Mouse (Mus musculus): Measurements from ENCODE around the gene Zfc3h1. TPM values are rescaled to one million over a fixed set of nuclear protein-coding genes. Genes with fewer than 3 reads are reported as not detected.

The Zfc3h1 gene
- polyA plus RNA-seq, 1 experiment, result 12.5 TPM

DNA sequence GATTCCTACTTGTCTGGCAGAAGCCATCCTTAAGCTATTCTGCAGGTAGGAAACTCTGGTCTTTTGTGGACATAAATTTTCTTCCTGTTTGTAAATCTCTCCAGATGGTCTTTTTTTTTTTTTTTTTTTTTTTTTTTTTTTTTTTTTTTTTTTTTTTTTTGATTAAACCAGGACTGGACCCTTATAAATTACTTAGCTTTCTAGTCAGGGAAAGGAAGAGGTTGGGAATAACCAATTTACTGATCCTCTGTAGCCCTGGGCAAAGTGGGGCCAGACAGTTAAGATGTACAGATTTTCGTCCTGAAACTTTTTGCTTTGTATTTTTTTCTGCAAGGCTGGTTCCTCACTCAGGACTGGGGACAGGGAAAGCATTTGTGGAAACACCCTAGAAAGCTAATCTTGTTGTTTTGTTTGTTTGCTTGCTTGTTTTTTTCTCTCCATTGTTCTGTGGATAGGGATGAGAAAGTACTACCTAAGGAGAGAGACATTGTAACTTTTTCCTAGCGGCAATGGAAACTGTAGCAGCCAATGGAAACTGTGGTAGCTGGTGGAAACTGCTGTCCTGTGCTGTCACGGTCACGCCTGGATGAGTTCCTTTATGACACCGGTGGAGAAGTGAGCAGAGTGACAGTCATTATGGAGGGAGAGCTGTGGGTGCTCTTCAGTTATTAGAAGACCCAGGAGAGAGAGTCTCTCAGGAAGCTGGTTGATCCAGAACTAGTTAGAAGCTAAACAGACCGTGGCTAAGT lies 88.6 kb downstream of the Zfc3h1 start:
- H3K27me3 ChIP-seq (ENCODE audit: control insufficient read depth, insufficient read depth, low read length), result no peaks in the 10 kb centered on the region
- WGBS, result 47% methylated on average over 6 of the region's 6 CpGs
- H3K36me3 ChIP-seq (ENCODE audit: control insufficient read depth, insufficient read depth, low read length), result no peaks in the 10 kb centered on the region
- H3K4me3 ChIP-seq (ENCODE audit: extremely low read depth, insufficient read depth, insufficient read length), result no peak overlapping the region
- peak; percentile 31 to 42 for DNase-seq (ENCODE audit: low read depth in 1 of 2, low spot score in 2 of 2)
- TF ChIP-seq CTCF (IDR thresholded peaks at IDR 0.05; ENCODE audit: extremely low read depth, insufficient read depth, insufficient read length, insufficient replicate concordance) (no peak), POLR2A (IDR thresholded peaks at IDR 0.05; ENCODE audit: low read depth, low read length) (no peak)
- H3K4me1 ChIP-seq (ENCODE audit: control insufficient read depth, insufficient read depth, insufficient read length), result peaks cover 8% of the 10 kb centered on the region; the same call in 1 of the 2 replicates
- no peak overlapping the region for H3K27ac ChIP-seq (ENCODE audit: insufficient read depth, low read length)

DNA sequence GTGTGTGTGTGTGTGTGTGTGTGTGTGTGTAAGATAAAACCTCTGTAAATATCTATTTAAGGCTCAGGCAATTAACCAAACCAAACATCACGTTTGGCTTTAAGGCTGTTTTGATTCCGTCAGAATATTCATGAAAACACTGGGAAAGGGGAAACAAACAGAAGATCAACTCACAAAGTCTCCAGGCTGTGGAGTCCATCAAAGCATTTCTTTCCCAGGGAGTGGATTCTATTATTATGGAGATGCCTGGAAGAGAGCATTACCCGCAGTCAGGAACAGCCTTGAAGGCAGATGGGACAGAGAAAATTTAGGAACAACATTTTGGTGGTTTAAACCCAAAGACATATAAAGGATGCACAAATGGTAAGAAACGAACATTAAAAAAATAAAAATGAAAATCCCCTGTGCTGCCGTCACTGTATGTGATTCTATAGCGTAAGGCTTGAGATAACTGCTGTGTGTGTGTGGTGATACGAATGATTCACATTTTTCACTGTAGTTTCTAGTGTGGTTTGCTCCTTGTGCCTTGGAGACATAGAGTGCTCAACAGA lies 90.3 kb downstream of the Zfc3h1 start:
- Histone ChIP-seq H3K27me3 (ENCODE audit: control insufficient read depth, insufficient read depth, low read length) (no peaks in the 10 kb centered on the region), H3K4me1 (ENCODE audit: control insufficient read depth, insufficient read depth, insufficient read length) (peaks cover 9% of the 10 kb centered on the region; the same call in 1 of the 2 replicates), H3K36me3 (ENCODE audit: control insufficient read depth, insufficient read depth, low read length) (no peaks in the 10 kb centered on the region), H3K4me3 (ENCODE audit: extremely low read depth, insufficient read depth, insufficient read length) (no peak overlapping the region), H3K27ac (ENCODE audit: insufficient read depth, low read length) (no peak overlapping the region)
- no peak for DNase-seq (ENCODE audit: low read depth in 1 of 2, low spot score in 2 of 2)
- no peak for TF ChIP-seq POLR2A (IDR thresholded peaks at IDR 0.05; ENCODE audit: low read depth, low read length)
- TF ChIP-seq CTCF (IDR thresholded peaks at IDR 0.05; ENCODE audit: extremely low read depth, insufficient read depth, insufficient read length, insufficient replicate concordance), result no peak
- 93% methylated on average over 7 of the region's 7 CpGs for WGBS

DNA sequence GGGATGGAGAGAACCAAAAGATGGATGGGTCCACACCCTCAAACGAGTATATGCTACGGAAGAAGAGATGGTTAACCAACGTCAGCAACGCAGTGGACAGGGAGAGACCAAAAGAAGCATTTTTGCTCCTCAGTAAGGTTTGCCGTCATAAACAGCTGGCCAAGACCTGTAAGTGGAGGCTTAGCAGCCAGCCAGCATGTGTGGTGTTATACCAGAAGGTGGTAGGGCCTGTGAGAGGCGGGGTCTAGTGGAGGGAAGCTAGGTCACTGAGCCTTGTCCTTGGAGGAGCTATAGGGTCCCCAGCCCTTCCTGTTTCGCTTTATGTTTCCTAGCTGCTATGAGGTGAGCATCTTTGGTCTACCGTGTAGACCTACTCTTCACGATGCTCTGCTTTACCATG lies 91.7 kb downstream of the Zfc3h1 start:
- DNase-seq (ENCODE audit: low read depth in 1 of 2, low spot score in 2 of 2), result peak; percentile 18 to 23
- 62% methylated on average over 9 of the region's 9 CpGs for WGBS
- Histone ChIP-seq H3K27me3 (ENCODE audit: control insufficient read depth, insufficient read depth, low read length) (no peaks in the 10 kb centered on the region), H3K4me1 (ENCODE audit: control insufficient read depth, insufficient read depth, insufficient read length) (peaks cover 9% of the 10 kb centered on the region; the same call in 1 of the 2 replicates), H3K36me3 (ENCODE audit: control insufficient read depth, insufficient read depth, low read length) (no peaks in the 10 kb centered on the region), H3K27ac (ENCODE audit: insufficient read depth, low read length) (no peak overlapping the region), H3K4me3 (ENCODE audit: extremely low read depth, insufficient read depth, insufficient read length) (no peak overlapping the region)
- TF ChIP-seq POLR2A (IDR thresholded peaks at IDR 0.05; ENCODE audit: low read depth, low read length) (no peak), CTCF (IDR thresholded peaks at IDR 0.05; ENCODE audit: extremely low read depth, insufficient read depth, insufficient read length, insufficient replicate concordance) (no peak)

DNA sequence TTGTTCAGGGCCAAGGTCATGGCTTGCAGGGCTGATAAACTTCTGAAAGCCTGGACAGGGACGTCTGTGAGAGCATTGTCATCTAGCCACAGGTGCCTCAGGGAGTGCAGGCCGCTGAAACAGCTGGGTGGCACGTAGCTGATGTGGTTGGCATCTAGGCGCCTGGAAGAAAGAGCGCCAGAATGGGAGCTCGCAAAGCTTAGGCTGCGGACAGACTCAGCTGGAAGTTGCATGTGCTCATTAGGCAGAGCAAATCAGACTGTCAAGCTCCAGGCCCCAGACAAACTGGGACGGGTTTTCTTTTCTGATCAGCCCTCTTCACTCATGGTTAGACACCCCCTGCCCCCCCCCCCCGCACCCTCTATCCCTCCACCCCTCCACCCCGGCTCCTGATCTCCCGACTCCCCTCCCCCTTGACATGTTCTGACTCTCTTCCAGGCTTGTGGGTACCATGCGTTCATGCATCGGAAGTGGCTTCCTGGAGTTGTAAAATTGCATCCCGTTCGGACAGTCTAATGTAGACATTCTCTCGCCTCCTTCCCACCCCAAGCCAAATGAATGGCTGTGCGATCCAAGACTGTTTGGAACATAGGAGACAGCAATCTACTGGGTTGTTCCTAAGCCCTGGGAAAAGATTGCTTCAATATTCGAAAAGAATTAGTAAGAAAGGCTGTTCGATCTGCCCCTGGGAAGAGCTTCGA lies 93.8 kb downstream of the Zfc3h1 start:
- peak overlapping the region; percentile 45 for H3K4me3 ChIP-seq (ENCODE audit: extremely low read depth, insufficient read depth, insufficient read length)
- H3K4me1 ChIP-seq (ENCODE audit: control insufficient read depth, insufficient read depth, insufficient read length), result peaks cover 8% of the 10 kb centered on the region; the same call in 1 of the 2 replicates
- 17% methylated on average over 20 of the region's 20 CpGs for WGBS
- TF ChIP-seq CTCF (IDR thresholded peaks at IDR 0.05; ENCODE audit: extremely low read depth, insufficient read depth, insufficient read length, insufficient replicate concordance) (no peak), POLR2A (IDR thresholded peaks at IDR 0.05; ENCODE audit: low read depth, low read length) (no peak)
- peak overlapping the region; percentile 15; the same call in 1 of the 2 replicates for H3K27ac ChIP-seq (ENCODE audit: insufficient read depth, low read length)
- H3K36me3 ChIP-seq (ENCODE audit: control insufficient read depth, insufficient read depth, low read length), result no peaks in the 10 kb centered on the region
- DNase-seq (ENCODE audit: low read depth in 1 of 2, low spot score in 2 of 2), result no peak
- no peaks in the 10 kb centered on the region for H3K27me3 ChIP-seq (ENCODE audit: control insufficient read depth, insufficient read depth, low read length)

Other genes starting within 250 kb of the Zfc3h1 start
- gene Tph2, start 199.9 kb upstream of the Zfc3h1 start, polyA plus RNA-seq (2012; rRNA removed), result 0.05 TPM in 1 of 2 replicates, not detected in the other
- 3.0 and 3.1 TPM in 2 replicates for gene Tbc1d15, start 133.5 kb upstream of the Zfc3h1 start, polyA plus RNA-seq (2012; rRNA removed)
- 26.5 and 48.5 TPM in 2 replicates for gene Rab21, start 69.4 kb upstream of the Zfc3h1 start, polyA plus RNA-seq (2012; rRNA removed)
- gene Tmem19, start 22.5 kb upstream of the Zfc3h1 start, polyA plus RNA-seq (2012; rRNA removed), result 9.5 and 10.4 TPM in 2 replicates
- gene Thap2, start 516 bp upstream of the Zfc3h1 start, polyA plus RNA-seq (2012; rRNA removed), result 3.2 and 3.6 TPM in 2 replicates
- 0.21 and 0.26 TPM in 2 replicates for gene A930009A15Rik, start 185.0 kb downstream of the Zfc3h1 start, polyA plus RNA-seq (2012; rRNA removed)
- gene Lgr5, start 202.8 kb downstream of the Zfc3h1 start, polyA plus RNA-seq (2012; rRNA removed), result 0.12 and 0.16 TPM in 2 replicates

Measured in spleen, adult 2 months (tissue).